Mouse (Mus musculus) intestine, embryonic 14.5 days (tissue): ENCODE results near the gene Mrpl37. TPM values are rescaled to one million over a fixed set of nuclear protein-coding genes. Genes with fewer than 3 reads are reported as not detected.

Experiments
- ATAC-seq: fragments of 200-750 bp; cut with Nextera tagmentation; replicated peaks from 2 replicates; pipeline ENCODE4 v1.8.0; 2017; ENCODE audit warnings: low read depth, moderate number of reproducible peaks, moderate TSS enrichment, moderate library complexity; ENCODE audit not compliant: low FRiP score, low TSS enrichment
- DNase-seq: peaks from one replicate; pipeline ENCODE4 v3.0.0-alpha.2; 2018; ENCODE audit warnings: low spot score
- H3K27ac ChIP-seq: fragments of 300-500 bp; sonication (generic); 2 replicates; pipeline ENCODE4 v1.5.1; 2014; ENCODE audit warnings: low read depth, mild to moderate bottlenecking, control low read depth
- H3K27me3 ChIP-seq: fragments of 300-500 bp; sonication (generic); replicated peaks from 2 replicates; pipeline ENCODE4 v1.6.1; 2014; ENCODE audit warnings: low read length, control low read depth; ENCODE audit not compliant: control insufficient read depth, insufficient read depth
- H3K36me3 ChIP-seq: fragments of 300-500 bp; sonication (generic); 2 replicates; pipeline ENCODE4 v1.6.1; 2014; ENCODE audit warnings: low read length, control low read depth; ENCODE audit not compliant: control insufficient read depth, insufficient read depth
- H3K4me1 ChIP-seq: fragments of 300-500 bp; sonication (generic); replicated peaks from 2 replicates; pipeline ENCODE4 v1.6.1; 2014; ENCODE audit warnings: low read length, control low read depth, mixed read lengths; ENCODE audit not compliant: control insufficient read depth, insufficient read depth
- H3K4me2 ChIP-seq: fragments of 300-500 bp; sonication (generic); 2 replicates; pipeline ENCODE4 v1.6.1; 2014; ENCODE audit warnings: low read length
- H3K4me3 ChIP-seq: fragments of 300-500 bp; sonication (generic); 2 replicates; pipeline ENCODE4 v1.5.1; 2014; ENCODE audit warnings: low read depth, low read length, control low read depth, mixed read lengths
- H3K9ac ChIP-seq: fragments of 300-500 bp; sonication (generic); 2 replicates; pipeline ENCODE4 v1.6.1; 2014; ENCODE audit warnings: mild to moderate bottlenecking, low read length
- H3K9me3 ChIP-seq: fragments of 300-500 bp; sonication (generic); 2 replicates; pipeline ENCODE4 v1.6.1; 2016; ENCODE audit warnings: low read length, control low read depth; ENCODE audit not compliant: control insufficient read depth
- WGBS: fragments of 180-500 bp; shearing (Covaris S2); extraction: QIAGEN DNeasy Blood & Tissue Kit; methylation state at CpG from one replicate; pipeline ENCODE4 v1.1.7; 2014; 5-methylcytosine and 5-hydroxymethylcytosine counted together
- polyA plus RNA-seq: library from polyadenylated mRNA; unstranded; fragments of >200 nt; fragmentation: Nextera tagmentation; extraction: Ambion mirVana; gene quantifications from 2 replicates; pipeline ENCODE4 v1.2.1, GENCODE M21; 2014

Gene Mrpl37
- polyA plus RNA-seq, 1 experiment from 2014 or later, result 118 TPM

GRCm38 (mm10) chr4:107039270-107039669 lies 27.4 kb downstream of the Mrpl37 start:
- Histone ChIP-seq H3K4me2 (no peak overlapping the region), H3K27ac (no peak overlapping the region), H3K4me1 (no peaks in the 10 kb centered on the region), H3K4me3 (no peak overlapping the region), H3K9ac (no peak overlapping the region), H3K9me3 (no peaks in the 10 kb centered on the region), H3K27me3 (no peaks in the 10 kb centered on the region), H3K36me3 (peaks cover 92% of the 10 kb centered on the region)
- ATAC-seq (no peak), DNase-seq (no peak)
- 84% methylated on average over 8 of the region's 8 CpGs for WGBS

GRCm38 (mm10) chr4:107038303-107038702 lies 28.4 kb downstream of the Mrpl37 start:
- Histone ChIP-seq H3K4me1 (no peaks in the 10 kb centered on the region), H3K9ac (no peak overlapping the region), H3K36me3 (peaks cover 92% of the 10 kb centered on the region), H3K27ac (no peak overlapping the region), H3K9me3 (no peaks in the 10 kb centered on the region), H3K4me3 (no peak overlapping the region), H3K27me3 (no peaks in the 10 kb centered on the region), H3K4me2 (no peak overlapping the region)
- ATAC-seq (no peak), DNase-seq (no peak)
- 79% methylated on average over 4 of the region's 4 CpGs for WGBS

- no peak for ATAC-seq
- 95% methylated on average over 2 of the region's 2 CpGs for WGBS
- H3K36me3 ChIP-seq, result peaks cover 97% of the 10 kb centered on the region
- no peaks in the 10 kb centered on the region for H3K27me3 ChIP-seq
- H3K27ac ChIP-seq, result no peak overlapping the region
- no peak for DNase-seq
- H3K4me1 ChIP-seq, result no peaks in the 10 kb centered on the region
- no peak overlapping the region for H3K4me3 ChIP-seq
- no peaks in the 10 kb centered on the region for H3K9me3 ChIP-seq
- no peak overlapping the region for H3K9ac ChIP-seq
- H3K4me2 ChIP-seq, result no peak overlapping the region
Measured at GRCm38 (mm10) chr4:107036985-107037384, 29.7 kb downstream of the Mrpl37 start.

GRCm38 (mm10) chr4:107035689-107036088 lies 31.0 kb downstream of the Mrpl37 start:
- Histone ChIP-seq H3K9ac (no peak overlapping the region), H3K27ac (no peak overlapping the region), H3K27me3 (no peaks in the 10 kb centered on the region), H3K4me3 (no peak overlapping the region), H3K9me3 (no peaks in the 10 kb centered on the region), H3K4me2 (no peak overlapping the region), H3K4me1 (no peaks in the 10 kb centered on the region), H3K36me3 (peaks cover 96% of the 10 kb centered on the region)
- ATAC-seq (no peak), DNase-seq (no peak)
- WGBS, result 82% methylated on average over 4 of the region's 4 CpGs

- no peak overlapping the region for H3K4me2 ChIP-seq
- H3K27me3 ChIP-seq, result no peaks in the 10 kb centered on the region
- H3K36me3 ChIP-seq, result peaks cover 42% of the 10 kb centered on the region
- H3K27ac ChIP-seq, result no peak overlapping the region
- no peak for DNase-seq
- no peak for ATAC-seq
- H3K4me3 ChIP-seq, result no peak overlapping the region
- no peak overlapping the region for H3K9ac ChIP-seq
- H3K4me1 ChIP-seq, result no peaks in the 10 kb centered on the region
- 62% methylated on average over 8 of the region's 8 CpGs for WGBS
- H3K9me3 ChIP-seq, result no peaks in the 10 kb centered on the region
Measured at GRCm38 (mm10) chr4:107026451-107026850, 40.2 kb downstream of the Mrpl37 start.

GRCm38 (mm10) chr4:107025369-107025768 lies 41.3 kb downstream of the Mrpl37 start:
- no peak overlapping the region for H3K27ac ChIP-seq
- H3K27me3 ChIP-seq, result no peaks in the 10 kb centered on the region
- H3K4me2 ChIP-seq, result no peak overlapping the region
- H3K4me3 ChIP-seq, result no peak overlapping the region
- no peak overlapping the region for H3K9ac ChIP-seq
- peaks cover 31% of the 10 kb centered on the region for H3K36me3 ChIP-seq
- H3K9me3 ChIP-seq, result no peaks in the 10 kb centered on the region
- 89% methylated on average over 5 of the region's 5 CpGs for WGBS
- no peaks in the 10 kb centered on the region for H3K4me1 ChIP-seq
- ATAC-seq (no peak), DNase-seq (no peak)

- Histone ChIP-seq H3K27me3 (no peaks in the 10 kb centered on the region), H3K27ac (no peak overlapping the region), H3K9me3 (no peaks in the 10 kb centered on the region), H3K4me2 (no peak overlapping the region), H3K4me3 (no peak overlapping the region), H3K36me3 (peaks cover 27% of the 10 kb centered on the region), H3K9ac (no peak overlapping the region), H3K4me1 (peaks cover 2% of the 10 kb centered on the region; the same call in 1 of the 2 replicates)
- DNase-seq (no peak), ATAC-seq (no peak)
- WGBS, result 84% methylated on average over 7 of the region's 7 CpGs
Measured at GRCm38 (mm10) chr4:107024899-107025298, 41.8 kb downstream of the Mrpl37 start.

GRCm38 (mm10) chr4:107021464-107021863 lies 45.2 kb downstream of the Mrpl37 start:
- Histone ChIP-seq H3K9me3 (no peaks in the 10 kb centered on the region), H3K27me3 (no peaks in the 10 kb centered on the region), H3K4me2 (no peak overlapping the region), H3K9ac (no peak overlapping the region), H3K4me1 (peaks cover 27% of the 10 kb centered on the region), H3K27ac (no peak overlapping the region), H3K4me3 (no peak overlapping the region), H3K36me3 (peaks cover 3% of the 10 kb centered on the region; the same call in 1 of the 2 replicates)
- 68% methylated on average over 3 of the region's 3 CpGs for WGBS
- ATAC-seq (no peak), DNase-seq (no peak)

- H3K4me2 ChIP-seq, result no peak overlapping the region
- no peak overlapping the region for H3K27ac ChIP-seq
- ATAC-seq, result no peak
Measured at GRCm38 (mm10) chr4:107020287-107021000, 46.2 kb downstream of the Mrpl37 start.

More at GRCm38 (mm10) chr4:107020287-107021000, 46.2 kb downstream of the Mrpl37 start:
- Histone ChIP-seq H3K4me3 (no peak overlapping the region), H3K9ac (no peak overlapping the region), H3K9me3 (no peaks in the 10 kb centered on the region), H3K36me3 (0 out of 2 replicates have a peak, but pooled peaks cover 3% of the 10 kb centered on the region), H3K27me3 (no peaks in the 10 kb centered on the region), H3K4me1 (peaks cover 36% of the 10 kb centered on the region)
- DNase-seq, result no peak
- WGBS, result 54% methylated on average over 5 of the region's 5 CpGs
